Mouse (Mus musculus) left cerebral cortex, adult 18-20 months (tissue): ENCODE measurements around the gene Trim25. TPM values are rescaled to one million over a fixed set of nuclear protein-coding genes. Genes with fewer than 3 reads are reported as not detected.
"Not testable (repeated sequence)": the region's sequence is repeated elsewhere in the genome, so short reads cannot be mapped to it uniquely, and the experiment has no call there.

ENCODE experiments used
- DNase-seq, 2 experiments: peaks; one replicate each; pipeline ENCODE4 v3.0.0; 2021 to 2022; ENCODE audit warnings: low spot score in 2 of 2, mixed read lengths in 1 of 2
- total RNA-seq, 2 experiments: library from RNA; stranded (reverse); gene quantifications; 2 replicates each; pipeline ENCODE4 v1.2.3; 2021

The Trim25 gene
- total RNA-seq, 2 experiments from 2014 or later = 3.1 to 4.5 TPM

DNA sequence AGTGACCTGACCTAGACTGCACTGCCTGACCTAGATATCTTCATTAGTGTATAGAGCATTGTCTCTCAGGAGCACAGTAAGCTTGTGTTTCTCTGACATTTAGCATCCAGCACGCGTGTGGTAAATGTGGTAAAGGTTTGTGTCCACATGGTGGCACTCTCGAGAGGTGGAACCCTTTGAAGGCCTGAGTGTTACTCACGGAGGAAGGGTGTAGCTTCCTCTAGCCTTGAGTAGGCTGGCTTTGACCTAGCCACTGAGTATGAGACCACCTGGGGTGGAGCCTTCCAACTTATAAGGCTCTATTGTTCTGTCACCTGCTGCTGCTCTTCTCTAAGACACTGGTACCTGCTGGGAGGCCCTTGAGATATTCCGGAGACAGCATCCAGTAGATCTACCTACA lies 5.6 kb upstream of the Trim25 start:
- DNase-seq = peak; percentile 19 to 30

DNA sequence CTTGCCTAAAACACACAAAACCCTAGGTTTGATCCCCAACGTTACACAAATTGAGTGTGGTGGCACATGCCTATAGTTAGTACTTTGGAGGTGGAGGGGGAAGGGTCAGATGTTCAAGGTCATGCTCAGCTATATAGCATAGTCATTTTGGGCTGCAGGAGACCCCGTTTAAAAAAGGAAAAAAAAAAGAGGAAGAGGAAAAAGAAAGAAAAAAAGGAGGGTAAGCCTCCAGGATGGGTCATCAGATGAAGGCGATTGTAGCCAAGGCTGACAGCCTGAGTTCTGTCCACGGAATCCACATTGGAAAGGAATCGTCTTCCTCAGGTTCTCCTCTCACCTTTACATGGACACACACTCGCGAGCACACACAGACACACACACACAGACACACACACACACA lies 4.7 kb upstream of the Trim25 start:
- no peak for DNase-seq

DNA sequence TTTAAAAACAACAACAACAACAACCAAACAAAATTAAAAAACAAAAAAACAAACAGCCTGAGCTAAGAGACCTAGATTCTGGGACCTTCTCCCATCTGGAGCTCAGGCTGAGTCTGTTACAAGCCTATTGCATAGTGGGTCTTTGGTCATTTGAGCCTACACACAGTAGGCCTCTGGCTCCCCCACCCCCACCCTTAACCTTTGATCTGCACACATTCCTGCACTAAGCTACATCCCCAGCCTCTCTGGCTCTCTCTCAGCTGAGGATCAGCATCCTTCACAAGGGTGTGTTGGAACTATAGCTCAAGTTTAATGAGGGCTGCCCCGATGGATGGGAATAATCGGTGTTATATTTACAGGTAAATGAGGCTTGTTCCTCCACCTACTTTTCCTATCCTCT lies 3.6 kb upstream of the Trim25 start:
- no peak for DNase-seq

DNA sequence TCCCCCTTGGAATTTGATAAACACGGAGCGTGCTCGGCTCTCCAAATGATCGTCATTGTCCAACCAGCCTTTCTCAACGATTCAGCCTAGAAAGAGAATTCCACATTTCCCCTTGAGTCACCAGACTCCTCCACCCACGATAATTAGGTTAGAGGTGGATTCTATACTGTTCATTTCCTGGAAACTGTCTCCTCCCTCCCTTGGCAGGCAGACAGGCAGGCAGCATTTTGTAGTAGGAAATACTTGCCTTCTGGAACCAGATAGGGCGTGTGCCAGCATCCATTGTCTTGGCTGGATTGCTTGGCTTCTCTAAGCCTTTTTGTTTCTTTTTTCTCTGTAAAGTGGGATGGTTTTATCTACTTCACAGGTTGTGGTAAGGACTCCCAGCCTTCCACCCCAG lies 2.7 kb upstream of the Trim25 start:
- DNase-seq = no peak

DNA sequence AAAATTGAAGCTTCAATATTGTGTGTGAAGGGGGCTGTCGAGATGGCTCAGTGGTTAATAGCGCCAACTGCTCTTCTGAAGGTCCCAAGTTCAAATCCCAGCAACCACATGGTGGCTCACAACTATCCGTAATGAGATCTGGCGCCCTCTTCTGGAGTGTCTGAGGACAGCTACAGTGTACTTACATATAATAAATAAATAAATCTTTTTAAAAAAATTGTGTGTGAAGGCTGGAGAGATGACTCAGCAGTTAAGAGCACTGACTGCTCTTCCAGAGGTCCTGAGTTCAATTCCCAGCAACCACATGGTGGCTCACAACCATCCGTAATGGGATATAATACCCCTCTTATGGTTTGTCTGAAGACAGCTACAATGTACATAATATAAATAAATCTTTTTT lies 1.8 kb upstream of the Trim25 start:
- not testable (repeated sequence) for DNase-seq

DNA sequence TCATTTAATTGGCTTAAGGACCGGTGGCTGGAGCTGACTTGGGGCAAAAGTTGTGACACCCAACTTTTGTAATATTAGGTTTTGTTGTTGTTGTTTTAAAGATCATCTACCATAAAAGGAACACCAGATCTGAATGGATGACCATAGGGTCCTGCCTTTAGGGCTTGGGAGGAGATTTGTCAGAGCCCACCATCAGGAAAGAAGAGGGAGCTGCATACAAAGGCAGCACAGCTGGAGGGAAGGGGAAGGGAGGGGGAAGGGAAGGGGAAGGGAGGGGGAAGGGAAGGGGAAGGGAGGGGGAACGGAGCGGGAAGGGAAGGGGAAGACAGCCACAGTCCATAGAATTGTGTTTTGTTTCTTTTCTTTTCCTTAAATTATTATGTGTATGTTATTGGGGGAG lies 770 bp upstream of the Trim25 start:
- no peak for DNase-seq

DNA sequence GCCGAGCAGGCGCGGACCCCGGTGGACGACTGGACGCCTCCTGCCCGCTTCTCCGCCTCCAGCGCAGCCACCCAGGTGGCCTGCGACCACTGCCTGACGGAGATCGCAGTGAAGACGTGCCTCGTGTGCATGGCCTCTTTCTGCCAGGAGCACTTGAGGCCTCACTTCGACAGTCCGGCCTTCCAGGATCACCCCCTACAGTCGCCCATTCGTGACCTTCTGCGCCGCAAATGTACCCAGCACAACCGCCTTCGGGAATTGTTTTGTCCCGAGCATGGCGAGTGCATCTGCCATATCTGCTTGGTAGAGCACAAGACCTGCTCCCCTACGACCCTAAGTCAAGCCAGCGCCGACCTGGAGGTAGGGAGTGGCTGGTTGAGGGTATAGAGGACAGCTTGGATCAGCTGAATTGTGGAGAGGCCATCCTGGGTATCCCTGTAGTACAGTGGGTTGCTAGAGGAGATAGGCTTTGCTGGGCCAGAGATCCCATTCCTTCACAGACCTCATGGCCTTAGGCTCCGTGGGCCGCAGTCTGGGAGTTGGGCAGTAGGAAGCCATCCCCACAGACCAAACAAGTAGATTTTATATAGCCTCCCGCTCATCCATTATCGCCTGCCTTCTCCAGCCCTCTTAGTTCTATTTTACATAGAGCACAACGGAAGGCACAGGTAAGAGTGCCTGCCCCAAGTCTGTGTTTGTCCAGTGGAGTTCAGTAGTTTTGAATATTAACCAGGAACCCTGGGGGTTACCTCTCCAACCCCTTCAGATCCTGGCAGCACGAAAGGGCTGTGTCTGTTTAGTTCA lies 749 bp downstream of the Trim25 start:
- DNase-seq = no peak

DNA sequence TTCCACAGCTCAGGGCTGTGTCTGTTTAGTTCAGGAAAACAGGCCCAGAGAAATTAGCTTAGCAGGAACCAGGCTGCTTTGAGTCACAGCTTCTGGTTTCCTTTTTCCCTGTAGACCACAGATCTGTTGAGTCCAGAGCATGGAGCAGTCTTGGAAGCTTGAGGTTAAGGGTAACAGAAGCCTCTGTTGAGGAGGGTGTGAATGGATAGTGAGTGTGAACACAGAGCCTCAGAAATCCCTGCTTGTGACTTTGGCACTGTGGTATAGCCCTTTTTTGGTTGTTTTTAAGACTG lies 1.3 kb downstream of the Trim25 start:
- DNase-seq = no peak

DNA sequence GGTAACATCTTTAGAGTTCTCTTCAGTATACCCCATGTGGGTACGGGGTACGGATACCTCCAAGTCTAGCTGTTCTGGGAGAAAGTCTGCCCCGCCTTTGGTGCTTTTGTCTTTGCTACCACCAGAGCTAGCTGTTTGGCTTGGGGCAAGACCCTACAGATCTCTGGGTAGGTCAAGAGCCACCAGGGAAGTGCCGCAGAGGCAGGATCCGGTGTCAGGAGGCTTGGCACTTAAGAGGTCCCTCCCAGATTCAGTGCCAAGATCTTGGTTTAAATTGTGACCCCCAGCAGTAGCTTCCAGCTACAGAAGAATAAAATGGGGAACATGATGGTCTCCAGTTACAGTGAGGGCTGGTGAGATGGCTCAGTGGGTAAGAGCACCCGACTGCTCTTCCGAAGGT lies 2.4 kb downstream of the Trim25 start:
- DNase-seq = no peak

DNA sequence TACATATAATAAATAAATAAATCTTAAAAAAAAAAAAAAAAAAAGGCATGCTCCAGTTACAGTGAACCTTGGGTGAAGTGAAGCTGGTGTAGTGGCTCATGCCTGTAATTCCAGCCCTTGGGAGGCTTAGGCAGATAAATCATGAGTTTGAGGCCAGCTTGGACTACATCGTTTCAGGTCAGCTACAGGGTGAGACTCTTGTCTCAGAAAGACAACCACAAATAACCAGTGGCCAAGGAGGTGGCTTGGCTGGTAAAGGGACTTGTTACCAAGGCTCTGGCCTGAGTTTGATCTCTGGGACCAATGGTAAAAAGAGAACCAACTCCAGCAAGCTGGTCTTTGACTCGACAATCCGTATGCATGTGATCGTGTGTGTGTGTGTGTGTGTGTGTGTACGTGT lies 2.9 kb downstream of the Trim25 start:
- no peak for DNase-seq

DNA sequence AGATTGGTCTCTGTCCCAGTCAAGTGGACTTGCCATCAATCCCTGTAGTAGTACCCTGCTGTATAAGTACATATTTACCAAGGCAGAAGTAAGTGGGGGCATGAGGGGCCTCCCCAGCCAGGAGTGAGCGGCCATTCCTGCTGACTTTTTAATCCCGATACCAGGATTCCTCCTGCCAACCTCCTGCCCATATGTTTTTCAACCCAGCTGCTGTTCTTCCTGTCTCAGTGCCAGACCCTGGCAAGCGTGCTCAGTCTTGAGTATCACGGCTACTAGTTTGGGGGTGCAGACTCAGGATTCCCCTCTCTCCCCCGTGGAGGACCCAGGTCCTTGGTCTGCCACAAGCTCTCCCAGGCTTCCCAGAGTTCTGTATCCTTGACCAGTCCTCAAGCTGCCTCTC lies 3.4 kb downstream of the Trim25 start:
- no peak for DNase-seq

DNA sequence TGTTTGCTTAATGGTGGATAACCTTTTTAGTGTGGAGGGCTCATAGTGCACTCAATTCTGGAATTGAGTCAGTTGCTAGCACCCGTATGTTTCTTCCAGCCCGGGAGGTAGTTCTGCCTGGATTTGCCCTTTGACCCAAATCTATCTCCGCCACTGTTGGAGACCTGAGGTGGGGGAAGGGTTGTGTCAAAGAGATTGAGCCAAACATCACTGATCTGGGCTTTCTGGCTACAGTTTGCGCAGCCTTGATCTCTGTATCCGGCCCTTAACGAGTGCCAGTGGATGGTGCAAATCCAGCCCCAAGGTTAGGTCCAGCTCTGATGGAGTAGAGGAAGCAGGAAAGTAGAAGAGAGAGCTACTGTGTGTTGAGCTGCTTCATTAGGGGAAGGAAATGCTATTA lies 3.9 kb downstream of the Trim25 start:
- DNase-seq = no peak

DNA sequence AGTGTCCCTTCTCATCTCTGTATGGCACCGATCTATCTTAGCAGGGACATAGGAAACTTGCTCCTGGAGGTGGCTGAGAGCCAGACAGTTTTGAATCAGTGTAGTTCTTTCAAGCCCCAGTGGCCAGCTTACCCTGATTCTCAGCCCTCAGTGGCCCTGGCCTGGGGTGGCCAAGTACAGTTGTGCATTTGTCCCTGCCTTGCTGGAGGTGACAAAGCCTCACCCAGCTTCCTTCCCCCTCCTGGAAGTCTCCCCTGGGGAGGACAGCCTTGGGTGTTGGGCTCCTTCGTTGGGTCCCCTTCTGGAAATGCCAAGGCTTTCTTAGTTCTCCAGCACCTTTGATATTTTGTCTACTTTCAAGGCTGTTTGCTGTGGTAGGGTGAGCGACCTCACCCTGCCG lies 4.5 kb downstream of the Trim25 start:
- DNase-seq = no peak

DNA sequence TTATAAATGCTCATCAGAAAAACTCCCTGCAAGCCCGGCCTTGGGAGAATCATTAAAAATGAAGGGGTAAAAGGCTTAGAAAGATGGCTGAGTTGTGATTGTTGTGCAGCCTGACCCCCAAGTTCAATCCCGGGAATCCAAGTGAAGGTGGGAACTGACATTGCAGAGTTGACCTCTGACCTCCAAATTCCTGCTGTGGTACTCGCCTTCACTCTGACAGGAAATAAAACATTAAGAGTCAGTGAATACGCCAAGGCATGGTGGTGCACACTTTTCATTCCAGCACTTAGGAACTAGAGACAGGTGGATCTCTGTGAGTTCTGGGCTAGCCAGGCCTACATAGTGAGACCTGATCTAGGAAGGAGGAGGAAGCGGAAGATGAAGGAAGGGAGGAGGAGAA lies 6.3 kb downstream of the Trim25 start:
- no peak for DNase-seq

DNA sequence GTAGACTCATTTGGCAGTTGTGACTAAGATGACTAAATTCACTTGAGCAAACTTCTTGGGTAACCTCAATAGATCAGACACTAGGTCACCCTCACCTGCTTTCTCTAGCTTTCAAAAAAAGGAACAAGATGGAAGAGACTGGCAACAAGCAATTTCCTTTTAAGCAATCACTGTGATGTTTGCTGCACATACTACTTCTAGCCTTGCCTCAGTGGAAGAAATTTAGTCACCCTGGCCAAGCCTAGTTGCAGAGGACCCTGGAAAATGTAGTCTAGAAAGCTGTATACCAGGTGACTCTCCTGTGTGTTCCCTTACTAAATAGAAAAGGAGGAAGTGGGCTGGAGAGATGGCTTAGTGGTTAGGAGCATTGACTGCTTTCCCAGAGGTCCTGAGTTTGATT lies 7.2 kb downstream of the Trim25 start:
- DNase-seq = no peak

DNA sequence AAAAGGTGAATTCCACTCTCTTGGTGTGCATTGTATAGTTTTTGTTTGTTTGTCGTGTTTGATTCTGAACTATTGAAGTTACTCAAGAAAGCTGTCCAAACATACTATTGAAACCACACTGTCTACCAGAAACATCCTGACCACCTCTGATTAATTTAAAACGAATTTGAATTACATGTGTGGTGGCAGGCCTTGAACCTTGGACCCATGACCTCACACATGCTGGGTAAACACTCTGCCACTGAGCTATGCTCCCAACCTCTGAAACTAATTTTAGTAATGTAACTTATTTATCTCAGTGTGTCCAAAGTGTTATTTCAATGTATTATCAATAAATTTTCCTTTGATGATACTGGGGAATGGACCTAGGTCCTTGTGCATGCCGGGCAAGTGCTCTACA lies 8.4 kb downstream of the Trim25 start:
- DNase-seq = no peak

DNA sequence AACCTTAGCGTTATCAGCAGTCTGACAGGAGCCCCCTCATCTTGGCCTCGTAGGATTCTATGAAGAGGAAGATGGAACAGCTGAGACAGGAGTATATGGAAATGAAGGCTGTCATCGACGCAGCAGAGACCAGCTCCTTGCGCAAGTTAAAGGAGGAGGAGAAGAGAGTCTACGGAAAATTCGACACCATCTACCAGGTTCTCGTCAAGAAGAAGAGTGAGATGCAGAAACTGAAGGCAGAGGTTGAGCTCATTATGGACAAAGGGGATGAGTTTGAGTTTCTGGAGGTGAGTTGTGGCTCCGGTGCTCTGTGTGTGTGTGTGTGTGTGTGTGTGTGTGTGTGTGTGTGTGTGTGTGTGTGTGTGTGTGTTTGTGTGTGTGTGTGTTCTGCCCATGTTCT lies 9.9 kb downstream of the Trim25 start:
- no peak for DNase-seq

DNA sequence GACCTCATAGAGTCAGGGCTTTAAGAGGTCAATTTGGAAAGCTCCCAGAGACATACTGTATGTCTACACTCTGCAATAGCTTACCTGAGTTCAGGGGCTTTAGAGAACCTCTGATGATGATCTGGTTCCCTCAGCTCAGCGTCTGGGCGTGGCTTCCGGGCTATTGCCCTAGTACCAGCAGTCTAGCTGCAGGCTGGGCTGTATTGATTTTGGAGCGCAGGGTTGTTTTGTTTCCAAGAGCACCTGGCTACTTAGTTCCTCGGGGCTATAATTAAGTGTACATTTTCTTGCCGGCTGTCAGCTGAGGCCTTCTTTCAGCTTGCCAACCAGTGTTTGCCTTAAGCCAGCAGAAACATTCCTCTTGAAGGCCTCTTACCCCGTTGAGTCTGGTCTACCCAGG lies 10.3 kb downstream of the Trim25 start:
- no peak for DNase-seq

DNA sequence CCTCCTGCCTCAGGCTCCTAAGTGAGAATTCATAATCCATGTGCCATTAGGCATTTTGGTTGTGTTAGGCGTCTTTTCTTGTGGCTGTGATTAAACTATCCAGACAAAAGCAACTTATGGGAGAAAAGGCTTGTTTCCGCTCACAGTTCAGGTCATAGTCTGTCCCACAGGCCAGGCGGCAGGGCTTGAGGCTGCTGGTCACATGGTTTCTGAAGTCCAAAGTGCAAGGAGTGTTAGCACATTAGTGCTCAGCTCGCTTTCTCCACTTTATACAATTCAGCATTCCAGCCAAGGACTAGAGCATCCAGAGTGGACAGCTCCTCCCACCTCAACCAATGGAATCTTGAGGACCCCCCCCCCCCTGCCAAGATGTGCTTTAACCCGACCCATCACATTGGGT lies 13.1 kb downstream of the Trim25 start:
- no peak for DNase-seq

DNA sequence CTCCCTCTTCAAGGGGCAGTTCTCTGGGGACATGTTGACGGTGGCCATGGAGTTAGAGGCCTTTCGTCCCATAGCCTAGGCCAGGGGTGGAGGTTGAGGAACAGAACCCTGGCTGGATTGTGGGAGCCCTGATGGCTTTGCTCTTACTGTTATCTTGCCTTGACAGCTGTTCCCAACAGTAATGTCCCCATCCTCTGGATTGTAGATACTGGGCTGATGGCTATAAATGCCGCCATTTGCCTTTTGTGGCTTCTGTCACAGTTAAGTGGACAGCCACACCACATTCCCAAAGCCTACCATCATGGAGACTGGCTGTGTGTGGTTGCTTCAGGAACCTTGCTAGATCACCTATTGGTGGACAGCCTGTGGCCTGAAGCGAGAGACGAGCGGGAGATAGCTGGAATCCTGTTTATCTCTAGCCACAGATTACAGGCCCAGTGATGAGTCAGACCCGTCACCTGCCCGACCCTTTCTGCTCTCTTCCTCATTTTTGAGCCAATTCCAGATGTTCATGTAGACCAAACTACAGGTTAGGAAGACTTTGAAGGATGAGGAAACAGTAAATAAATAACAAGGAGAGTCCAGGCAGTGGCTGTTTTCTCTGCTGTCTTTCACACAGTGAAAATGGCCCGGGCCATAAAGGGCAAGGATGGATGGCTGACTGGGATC lies 18.5 kb downstream of the Trim25 start:
- DNase-seq = no peak

DNA sequence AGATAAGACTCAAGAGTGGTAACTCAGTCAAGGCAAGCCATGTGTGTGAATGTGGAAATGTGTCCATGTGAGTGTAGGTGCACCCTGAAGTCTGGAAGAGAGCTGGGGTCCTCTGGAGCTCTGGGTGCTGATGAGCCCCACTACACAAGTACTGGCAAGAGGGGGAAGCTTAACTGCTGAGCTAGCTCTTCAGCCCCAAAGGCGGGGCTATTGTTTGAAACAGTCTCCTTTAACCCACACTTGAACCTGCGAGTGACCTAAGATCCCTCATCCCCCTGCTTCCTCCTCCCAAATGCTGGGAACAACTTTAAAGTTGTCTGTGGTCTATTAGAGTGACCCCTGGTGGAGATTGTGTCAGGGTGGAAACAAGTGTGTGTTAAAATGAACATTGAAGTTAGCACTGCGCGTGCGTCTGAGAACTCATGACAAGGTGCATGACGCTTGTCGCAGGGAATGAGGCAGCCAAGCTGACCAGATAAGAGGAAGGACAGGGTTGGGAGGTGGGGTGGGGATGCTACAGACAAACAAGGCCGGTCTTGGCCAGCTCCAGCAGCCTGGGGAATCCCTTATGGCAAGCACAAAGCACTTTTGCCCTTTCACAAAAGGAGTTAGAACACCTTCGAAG lies 21.6 kb downstream of the Trim25 start:
- no peak for DNase-seq

DNA sequence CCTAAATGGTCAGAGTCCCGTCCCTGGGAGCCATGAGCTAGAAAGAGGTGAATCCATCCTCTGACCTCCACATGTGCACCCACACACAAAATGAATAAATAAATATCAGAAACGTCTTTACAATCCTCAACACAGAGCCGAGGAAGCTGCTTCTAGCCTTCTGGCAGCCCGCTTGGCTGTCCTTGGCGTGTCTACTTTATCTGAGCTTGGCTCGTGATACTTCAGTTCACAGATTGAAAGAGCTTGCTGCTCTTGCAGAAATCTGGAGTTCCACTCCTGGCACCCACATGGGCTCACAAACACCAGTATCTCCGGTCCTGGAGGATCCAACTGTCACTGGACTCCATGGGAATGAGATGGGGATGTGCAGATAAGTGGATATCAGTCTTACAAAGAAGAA lies 22.5 kb downstream of the Trim25 start:
- no peak for DNase-seq
